Mouse (Mus musculus) heart, adult 8-10 months (tissue): ENCODE data around the gene Tmem190. TPM values are rescaled to one million over a fixed set of nuclear protein-coding genes. Genes with fewer than 3 reads are reported as not detected.
A peak's percentile ranks its signal among the peaks of the same experiment; 100 is the strongest.

Experiments used
- DNase-seq: peaks from one replicate; pipeline ENCODE4 v3.0.0; 2022; ENCODE audit warnings: low spot score
- total RNA-seq, 4 experiments: library from RNA; stranded (reverse); gene quantifications; 2 replicates each; pipeline ENCODE4 v1.2.4; 2022

Gene Tmem190
- not detected for total RNA-seq

- DNase-seq: no peak
Measured at GRCm38 (mm10) chr7:4782759-4783158, at the start of gene Tmem190, which contains the start of gene Il11. Gene Tmem190 (plus strand): TSS chr7:4782937. Gene Il11 (minus strand): TSS chr7:4782859.

- no peak for DNase-seq
Measured at GRCm38 (mm10) chr7:4732968-4733392, 49.8 kb upstream of the Tmem190 start.

GRCm38 (mm10) chr7:4739041-4739543 lies 43.6 kb upstream of the Tmem190 start:
- DNase-seq: no peak

GRCm38 (mm10) chr7:4739544-4740275 lies 43.0 kb upstream of the Tmem190 start, which contains the start of gene Kmt5c:
Gene Kmt5c (plus strand): TSS chr7:4740115.
- peak; percentile 100 for DNase-seq

- DNase-seq: no peak
Measured at GRCm38 (mm10) chr7:4740309-4740727, 42.4 kb upstream of the Tmem190 start.

- DNase-seq: peak; percentile 60
Measured at GRCm38 (mm10) chr7:4741151-4741550, 41.6 kb upstream of the Tmem190 start.

GRCm38 (mm10) chr7:4741672-4742481 lies 40.9 kb upstream of the Tmem190 start:
- DNase-seq: no peak

GRCm38 (mm10) chr7:4742482-4742819 lies 40.3 kb upstream of the Tmem190 start:
- DNase-seq: no peak

GRCm38 (mm10) chr7:4743354-4743753 lies 39.4 kb upstream of the Tmem190 start:
- no peak for DNase-seq

- no peak for DNase-seq
Measured at GRCm38 (mm10) chr7:4744886-4745285, 37.9 kb upstream of the Tmem190 start.

GRCm38 (mm10) chr7:4746326-4746980 lies 36.3 kb upstream of the Tmem190 start:
- DNase-seq: no peak

GRCm38 (mm10) chr7:4747156-4747899 lies 35.4 kb upstream of the Tmem190 start:
- no peak for DNase-seq

- DNase-seq: no peak
Measured at GRCm38 (mm10) chr7:4748321-4748720, 34.4 kb upstream of the Tmem190 start.

GRCm38 (mm10) chr7:4749169-4749568 lies 33.6 kb upstream of the Tmem190 start:
- no peak for DNase-seq

GRCm38 (mm10) chr7:4751971-4752820 lies 30.5 kb upstream of the Tmem190 start:
- no peak for DNase-seq

GRCm38 (mm10) chr7:4752821-4753570 lies 29.7 kb upstream of the Tmem190 start, which contains the start of gene Cox6b2:
Gene Cox6b2 (minus strand): TSS chr7:4753094.
- peak; percentile 11 for DNase-seq

GRCm38 (mm10) chr7:4759670-4760069 lies 23.1 kb upstream of the Tmem190 start:
- DNase-seq: no peak

GRCm38 (mm10) chr7:4764946-4765710 lies 17.6 kb upstream of the Tmem190 start:
- DNase-seq: no peak

- no peak for DNase-seq
Measured at GRCm38 (mm10) chr7:4771202-4771601, 11.5 kb upstream of the Tmem190 start, which contains the start of gene Fam71e2. Gene Fam71e2 (minus strand): TSS chr7:4771302.
